Mouse (Mus musculus) layer of hippocampus, adult 9-11 months (tissue): ENCODE data around the gene Mbnl3.

ENCODE experiments used
- DNase-seq: peaks from one replicate; pipeline ENCODE4 v3.0.0; 2022

The Mbnl3 gene

DNA sequence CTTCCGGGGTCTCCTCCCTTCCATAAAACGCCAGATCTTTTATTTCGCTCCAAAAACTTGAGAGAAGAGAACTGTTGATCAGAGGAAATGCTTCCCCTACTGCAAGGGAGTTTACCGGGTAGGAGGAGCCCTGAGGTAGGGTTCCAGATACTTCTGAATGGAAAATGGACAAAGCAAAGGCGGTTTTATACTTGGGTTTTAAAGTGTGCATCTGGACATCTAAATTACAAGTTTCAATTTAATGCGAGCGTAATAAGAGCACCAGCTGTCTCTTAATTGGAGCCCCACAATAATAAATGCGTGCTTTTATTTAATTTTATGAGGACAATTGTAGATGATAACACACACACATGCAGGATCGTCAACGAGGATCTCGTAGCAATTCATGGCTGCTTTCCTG lies at the start of gene Mbnl3:
Mbnl3 (minus strand) TSS at position 101 of the 400 bp plus-strand sequence.
- no peak for DNase-seq

DNA sequence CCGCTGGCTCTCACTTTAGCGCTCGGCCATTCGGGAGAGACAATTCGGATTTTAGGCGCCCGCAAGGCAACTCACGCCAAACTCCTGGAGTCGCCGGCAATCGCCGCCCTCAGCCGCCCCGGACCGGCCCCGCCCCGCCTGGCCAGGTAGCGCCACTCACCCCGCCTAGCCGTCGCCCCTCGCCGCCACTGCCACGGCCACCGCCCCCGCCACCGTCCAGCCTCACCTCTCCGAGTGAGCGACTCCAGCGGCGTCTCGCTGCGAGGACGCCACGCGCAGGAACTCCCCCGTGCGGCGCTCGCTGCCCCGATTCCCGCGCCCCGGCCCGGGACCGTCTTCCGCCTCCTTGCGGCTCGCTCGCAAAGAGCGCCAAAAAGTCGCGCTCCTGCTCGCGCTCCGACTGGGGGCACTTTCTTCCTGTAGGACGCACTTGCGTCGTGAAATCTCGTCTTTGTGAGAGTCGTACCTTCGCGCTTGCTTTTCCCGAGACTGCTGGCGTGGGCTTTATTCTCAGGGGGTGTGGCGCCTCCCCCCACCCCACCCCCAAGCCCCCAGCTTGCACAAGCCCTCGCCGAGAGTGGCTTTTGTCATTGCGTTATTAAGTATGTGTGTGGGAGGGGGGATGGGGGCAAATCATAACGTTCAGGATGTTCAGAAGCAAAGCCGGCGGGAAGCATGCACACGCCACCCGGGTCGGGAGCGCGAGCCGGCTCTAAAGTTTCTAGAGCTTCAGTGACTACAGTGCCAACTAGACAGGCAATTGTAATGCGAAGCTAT lies 596 bp downstream of the Mbnl3 start:
- DNase-seq = no peak

DNA sequence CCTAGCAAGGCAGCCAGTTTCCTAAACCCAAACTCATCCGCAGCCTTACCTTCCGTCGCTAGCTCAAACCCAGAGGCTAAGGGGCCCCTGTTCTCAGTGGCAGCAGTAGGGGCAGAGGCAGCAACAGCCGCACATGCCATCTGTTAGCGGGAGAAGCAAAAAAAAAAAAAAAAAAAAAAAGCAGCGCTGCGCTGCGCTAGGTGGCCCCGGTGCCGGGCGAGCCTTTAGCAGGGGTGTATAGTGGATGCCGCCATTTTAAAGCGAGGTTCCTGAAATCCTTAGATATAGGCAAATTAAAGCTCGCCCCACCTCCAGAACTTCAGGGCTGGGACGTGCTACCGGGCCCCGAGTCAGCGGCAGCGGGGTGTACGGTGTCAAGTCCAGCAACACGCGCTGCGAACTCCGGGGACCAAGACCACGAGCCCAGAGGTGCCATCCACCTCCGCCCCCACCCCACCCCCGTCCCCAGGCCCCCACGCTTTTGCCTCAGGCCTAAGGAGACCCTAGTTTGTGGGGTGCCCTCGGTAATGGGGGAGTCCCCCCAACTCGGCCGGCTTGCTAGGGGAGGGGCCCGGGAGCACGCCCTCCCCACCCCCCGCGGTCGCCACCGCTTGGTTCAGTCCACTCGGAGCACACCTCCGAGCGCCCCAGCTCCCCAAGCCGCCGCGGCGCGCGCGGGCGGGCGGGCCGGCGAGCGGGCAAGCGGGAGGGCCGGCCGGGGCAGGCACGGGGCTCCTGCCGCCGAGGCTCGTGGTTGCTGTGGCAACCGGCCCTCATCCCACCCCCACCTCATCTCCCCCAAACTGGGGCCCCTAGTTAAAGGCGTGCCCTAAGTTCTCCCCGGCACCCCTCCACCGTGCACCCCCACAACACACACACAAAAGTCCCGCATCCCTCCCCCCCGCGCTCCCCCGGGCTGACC lies 1.4 kb downstream of the Mbnl3 start:
- DNase-seq = no peak

DNA sequence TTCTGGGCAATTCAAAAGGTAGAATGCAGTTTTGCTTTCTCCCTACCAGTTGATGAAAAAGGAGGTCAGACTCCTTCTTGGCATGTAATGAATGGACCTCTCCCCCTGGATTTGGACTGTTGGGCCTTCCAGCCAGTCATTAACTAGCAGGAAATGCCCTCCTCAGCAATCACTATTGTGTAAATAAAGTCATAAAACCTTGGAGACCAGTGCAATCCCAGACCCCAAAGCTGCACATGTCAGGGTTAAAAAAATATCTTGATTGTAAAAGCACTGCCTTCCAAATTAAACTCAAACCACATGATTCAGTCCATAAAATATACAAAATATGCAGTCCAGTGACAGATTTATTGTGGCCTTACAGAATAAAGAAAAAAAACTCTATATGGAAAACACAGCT lies 9.3 kb downstream of the Mbnl3 start:
- DNase-seq = no peak

DNA sequence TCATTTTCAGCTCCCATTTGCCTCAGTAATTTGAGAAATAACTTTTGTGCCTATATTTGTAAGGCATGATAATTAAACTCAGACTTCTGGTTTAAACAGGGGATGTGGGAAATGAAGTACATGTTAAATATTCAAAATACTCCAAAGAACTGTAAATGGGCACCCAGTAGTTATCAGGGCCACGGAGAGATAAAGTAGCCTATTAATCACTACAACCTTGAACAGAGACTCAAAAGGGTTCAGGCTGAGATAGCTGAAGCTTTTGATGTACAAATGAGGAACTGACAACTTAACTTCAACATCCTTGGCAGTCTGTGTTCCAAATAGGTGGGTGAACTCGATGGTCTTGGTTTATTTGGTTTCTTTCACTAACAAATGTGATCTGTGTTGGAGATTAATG lies 34.4 kb downstream of the Mbnl3 start:
- DNase-seq = no peak

DNA sequence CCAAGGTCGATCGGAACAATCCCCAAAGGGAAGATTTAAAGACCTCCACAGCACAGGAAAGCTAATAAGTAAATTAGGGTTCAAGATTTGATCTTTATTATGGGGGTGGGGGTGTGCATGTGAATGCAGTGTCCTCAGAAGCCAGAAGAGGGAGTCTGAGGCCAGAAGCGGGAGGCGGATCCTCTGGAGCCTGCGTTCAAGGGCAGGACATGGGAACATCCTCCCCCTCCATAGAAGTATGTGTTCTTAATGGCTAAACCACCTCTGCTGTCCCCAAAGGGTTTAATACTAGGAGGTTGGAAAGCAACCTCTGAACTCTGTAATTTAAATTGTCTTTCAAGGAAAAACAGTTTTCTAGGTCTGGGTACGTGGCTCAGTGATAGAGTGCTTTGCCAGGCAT lies 34.9 kb downstream of the Mbnl3 start:
- no peak for DNase-seq

DNA sequence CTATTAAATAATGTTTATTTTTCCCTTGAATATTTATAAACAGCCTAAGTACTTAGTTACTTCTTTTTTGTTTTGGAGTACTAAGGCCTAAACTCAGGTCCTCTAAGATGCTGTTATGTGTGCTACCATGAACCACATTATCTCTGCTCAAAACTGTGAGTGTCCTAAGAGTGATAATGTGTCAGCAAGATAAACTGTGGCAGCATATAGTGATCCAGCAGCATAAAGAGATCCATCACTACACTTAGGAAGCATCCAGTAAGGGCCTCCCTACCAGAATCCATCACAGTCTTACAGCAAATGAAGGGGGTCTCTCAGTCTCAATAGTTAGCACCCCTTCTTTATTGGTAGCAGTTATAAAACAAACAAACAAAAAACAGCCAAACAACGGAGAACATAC lies 35.9 kb downstream of the Mbnl3 start:
- no peak for DNase-seq

DNA sequence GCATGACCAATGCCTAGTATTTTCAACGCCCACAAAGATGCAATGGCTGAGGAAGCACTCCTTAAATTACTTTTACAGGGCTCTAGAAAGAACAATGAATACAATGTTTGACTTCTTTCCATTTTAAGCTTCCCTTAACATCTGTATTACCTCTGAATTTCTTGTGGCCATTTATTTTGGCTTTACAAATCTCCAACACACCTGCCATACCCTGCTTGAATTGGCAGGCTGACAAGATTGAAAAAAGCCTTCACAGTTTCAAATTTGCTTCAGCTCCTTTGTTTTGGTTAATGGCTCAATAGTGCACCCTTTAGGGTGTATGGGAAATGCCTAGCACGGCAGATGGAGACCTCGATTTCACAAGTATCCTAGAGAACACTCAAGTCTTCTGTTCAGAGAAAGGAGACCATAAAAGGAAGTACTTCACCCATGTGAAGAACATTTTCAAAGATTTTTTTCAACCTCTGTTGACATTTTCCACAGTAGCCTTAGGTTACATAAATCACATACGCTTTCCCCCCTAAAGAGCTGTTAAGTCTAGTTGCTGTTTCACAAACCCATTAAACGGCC lies 36.8 kb downstream of the Mbnl3 start:
- no peak for DNase-seq

DNA sequence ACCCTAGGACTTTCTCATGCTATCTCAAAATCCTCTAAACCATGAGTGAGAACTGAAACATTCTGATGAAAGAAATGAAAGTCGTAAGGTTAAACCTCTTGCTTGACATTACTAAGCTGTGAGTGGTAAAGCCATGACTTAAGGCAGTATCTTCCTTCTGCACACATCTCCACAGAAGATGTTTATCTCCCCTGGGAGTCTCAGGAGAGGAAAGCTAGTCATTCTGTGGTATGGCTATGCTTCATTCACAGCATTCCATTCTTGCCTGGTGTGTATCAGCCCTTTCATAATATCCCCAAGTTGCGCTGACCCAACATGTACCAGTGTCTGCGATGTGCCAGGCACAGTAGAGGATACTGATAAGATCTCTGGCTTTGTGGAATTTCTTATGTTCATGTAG lies 38.4 kb downstream of the Mbnl3 start:
- DNase-seq = no peak

DNA sequence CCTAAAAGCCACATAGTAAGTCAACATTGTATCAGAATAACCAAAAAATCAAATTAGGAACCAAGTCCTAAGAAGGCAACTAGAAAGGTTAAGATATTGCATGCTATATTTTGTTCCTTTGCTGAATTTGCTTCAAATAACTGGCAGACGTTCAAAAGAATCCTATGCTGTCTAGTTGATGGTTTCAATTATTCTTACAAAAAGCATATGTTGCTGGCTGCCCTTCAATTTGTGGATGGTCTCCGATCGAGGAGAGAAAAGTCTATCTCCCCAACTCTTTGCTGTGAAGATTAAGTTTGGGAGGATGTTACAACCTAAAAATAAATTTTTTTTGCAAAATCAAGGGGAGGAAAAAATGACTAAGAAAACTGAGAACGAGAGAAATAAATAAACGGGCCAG lies 41.6 kb downstream of the Mbnl3 start:
- no peak for DNase-seq

DNA sequence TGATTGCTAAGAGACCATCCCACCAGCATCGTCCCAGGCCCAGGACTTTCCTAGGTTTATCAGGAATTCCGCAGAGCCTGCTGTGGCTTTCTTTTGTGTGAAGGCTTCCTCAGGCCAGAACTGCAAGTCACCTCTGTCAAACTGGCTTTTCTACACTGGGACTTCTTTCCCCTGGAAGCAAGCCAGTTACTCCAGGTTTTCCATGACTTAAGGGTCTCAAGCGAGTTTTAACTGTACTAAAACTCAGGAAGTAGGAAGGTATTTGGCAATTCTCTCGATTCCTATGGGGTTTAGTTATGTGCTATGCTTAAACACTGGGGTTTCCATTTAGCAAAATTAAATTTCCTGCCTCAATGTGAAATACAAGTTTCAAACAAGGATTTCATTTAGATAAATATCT lies 57.9 kb downstream of the Mbnl3 start:
- DNase-seq = no peak

DNA sequence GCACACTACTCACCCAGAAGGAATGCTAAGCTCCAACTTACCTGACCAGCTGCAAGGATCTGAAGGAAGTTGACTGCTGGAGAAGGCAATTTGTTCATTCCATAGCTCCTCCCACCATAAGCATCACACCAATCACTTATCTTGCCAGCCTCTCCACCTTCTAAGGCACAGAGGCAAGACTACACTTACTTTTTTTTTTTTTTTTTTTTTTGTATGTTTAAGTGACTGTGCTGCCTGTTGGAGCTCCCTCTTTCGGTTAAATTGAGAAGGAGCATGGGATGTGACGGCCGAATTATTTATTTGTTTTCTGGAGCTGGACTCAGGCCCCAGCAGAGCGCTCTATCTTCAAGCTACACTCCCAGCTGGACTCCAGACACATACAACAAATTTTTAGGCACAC lies 60.0 kb downstream of the Mbnl3 start:
- no peak for DNase-seq

DNA sequence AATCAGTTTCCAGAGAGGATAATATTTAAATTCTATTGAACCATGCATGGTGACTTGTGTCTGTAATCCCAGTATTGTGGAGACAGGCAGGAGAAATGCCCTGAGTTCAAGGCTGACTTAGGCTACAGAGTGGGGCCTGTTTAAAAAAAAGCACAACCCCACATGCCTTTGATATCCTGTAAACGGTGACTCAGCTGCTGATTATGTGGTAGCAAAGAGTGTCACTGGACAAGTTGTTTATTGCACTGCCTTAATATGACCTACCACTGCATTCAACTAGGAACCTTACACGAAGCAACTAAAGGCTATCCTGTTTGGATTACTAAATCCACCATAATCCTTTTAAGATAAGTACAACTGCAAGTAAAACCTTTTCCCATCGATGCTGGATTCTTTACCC lies 66.3 kb downstream of the Mbnl3 start:
- no peak for DNase-seq

DNA sequence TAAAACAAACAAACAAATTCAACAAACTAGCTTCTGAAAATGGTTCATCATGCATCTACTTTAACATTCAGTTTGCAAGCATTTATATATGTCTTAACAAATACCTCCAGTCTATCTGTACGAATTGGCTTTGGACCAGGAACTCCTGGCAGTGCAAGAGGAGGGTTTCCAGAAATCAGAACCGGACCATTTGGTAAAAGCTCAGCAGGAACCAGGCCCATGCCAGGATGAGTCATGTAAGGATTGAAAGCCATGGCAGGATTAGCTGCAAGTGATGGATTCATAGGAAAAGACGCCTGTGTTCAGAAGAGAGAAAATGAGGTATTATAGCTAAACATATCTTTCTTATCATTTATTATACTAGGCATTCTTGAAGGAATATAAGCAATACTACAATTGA lies 75.0 kb downstream of the Mbnl3 start:
- DNase-seq = no peak

DNA sequence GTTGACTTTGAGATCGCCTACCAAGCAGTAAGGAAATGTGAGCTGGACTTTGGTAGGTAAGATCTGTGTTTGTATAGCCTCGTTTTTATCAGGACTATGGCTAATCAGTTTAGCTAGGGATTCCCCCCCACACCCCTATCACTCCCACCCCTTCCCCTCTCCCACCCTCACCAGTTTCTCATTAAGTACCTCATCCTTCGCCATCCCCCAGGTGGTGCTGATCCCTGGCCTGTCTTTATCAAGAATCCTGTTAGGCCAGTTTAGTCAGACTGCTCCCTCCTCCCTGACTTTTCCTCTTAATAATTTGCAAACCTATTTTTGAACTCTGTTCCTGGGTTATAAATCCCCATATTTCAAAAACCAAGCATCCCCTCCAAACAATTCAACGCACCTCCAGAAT lies 103.6 kb downstream of the Mbnl3 start:
- no peak for DNase-seq

DNA sequence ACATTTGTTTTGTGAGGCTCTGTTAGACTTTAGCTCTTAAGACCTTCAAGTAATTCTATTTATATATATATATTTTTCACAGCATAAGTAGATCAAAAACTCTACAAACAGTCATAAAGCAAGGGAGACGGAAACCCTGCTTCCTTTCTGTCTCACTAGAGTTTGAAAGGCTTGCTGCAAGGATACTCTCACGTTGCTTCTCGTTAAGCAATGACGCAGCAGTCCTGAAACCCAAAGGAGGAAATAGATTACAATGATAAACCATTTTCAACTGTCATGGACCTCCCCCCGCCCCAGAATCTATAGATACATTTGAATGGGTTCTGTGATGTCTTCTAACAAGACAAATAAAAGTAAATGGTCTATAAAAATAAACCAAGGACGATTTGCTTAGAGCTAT lies 121.4 kb downstream of the Mbnl3 start:
- no peak for DNase-seq

DNA sequence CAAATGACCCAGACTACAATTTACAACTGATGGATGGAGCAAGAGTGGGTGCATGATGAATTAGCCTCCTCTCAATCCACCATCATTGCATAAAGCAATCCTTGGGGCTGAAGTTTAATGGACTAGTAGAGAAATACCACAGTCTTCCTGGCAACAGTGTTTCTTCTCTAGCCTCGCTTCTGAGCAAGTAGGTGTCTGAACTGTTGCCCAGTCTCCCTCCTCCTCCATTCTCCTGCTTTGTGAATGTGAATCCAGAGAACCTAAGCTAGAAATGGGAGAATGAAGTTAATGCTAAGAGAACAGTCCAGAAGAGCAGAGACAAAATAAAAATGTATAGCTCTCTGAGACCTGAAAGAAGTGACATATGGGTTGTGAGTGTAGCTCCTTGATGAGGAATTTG lies 122.1 kb downstream of the Mbnl3 start:
- DNase-seq = no peak

DNA sequence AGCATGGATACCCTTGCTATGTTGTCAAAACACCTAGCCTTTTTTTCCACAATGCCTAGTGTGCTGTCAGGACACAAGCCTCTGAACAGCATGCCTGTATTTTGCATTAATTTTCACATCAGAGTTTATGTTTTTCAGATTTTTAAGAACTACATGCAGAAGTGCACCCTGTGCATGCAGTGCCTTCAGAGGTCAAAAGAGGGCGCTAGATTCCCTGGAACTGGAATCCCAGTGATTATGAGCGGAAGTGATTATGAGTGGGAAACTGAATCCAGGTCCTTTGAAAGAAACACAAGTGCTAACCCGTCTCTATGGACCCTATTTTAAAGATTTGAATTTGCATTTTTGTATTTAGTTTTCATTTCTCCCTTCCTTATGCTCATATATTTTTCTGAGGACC lies 129.6 kb downstream of the Mbnl3 start:
- no peak for DNase-seq
